Mouse (Mus musculus) subcutaneous adipose tissue, adult 2 months (tissue): Measurements from ENCODE around the gene Stx12. TPM values are rescaled to one million over a fixed set of nuclear protein-coding genes. Genes with fewer than 3 reads are reported as not detected.

Experiments
- polyA plus RNA-seq: library from polyadenylated mRNA; depleted of rRNA; stranded (reverse); fragments of >200 nt; gene quantifications from 2 replicates; pipeline ENCODE4 v1.2.3, GENCODE M21; 2012; ENCODE audit warnings: low replicate concordance; rRNA removed

The Stx12 gene
- 25.8 and 40.7 TPM in 2 replicates for polyA plus RNA-seq

GRCm38 (mm10) chr4:132884064-132884843 is at the start of gene Stx12:
Gene Stx12 (minus strand): TSS chr4:132884509.

GRCm38 (mm10) chr4:132922558-132923008 is 38.3 kb upstream of the Stx12 start, which contains the start of gene Fam76a:
Gene Fam76a (minus strand): TSS chr4:132922558.

GRCm38 (mm10) chr4:132842970-132843704 is 41.2 kb downstream of the Stx12 start, which contains the start of gene Ppp1r8:
Gene Ppp1r8 (minus strand): TSS chr4:132843169.

Other genes with a start within 250 kb of the Stx12 start
- 25.0 and 26.4 TPM in 2 replicates for gene Eya3, start 245.5 kb downstream of the Stx12 start, polyA plus RNA-seq
- gene Xkr8, start 152.0 kb downstream of the Stx12 start, polyA plus RNA-seq = 17.6 and 18.8 TPM in 2 replicates
- gene Smpdl3b, start 127.3 kb downstream of the Stx12 start, polyA plus RNA-seq = 5.0 and 6.0 TPM in 2 replicates
- gene Rpa2, start 116.2 kb downstream of the Stx12 start, polyA plus RNA-seq = 13.3 and 24.5 TPM in 2 replicates
- 14.1 and 17.0 TPM in 2 replicates for gene Themis2, start 88.1 kb downstream of the Stx12 start, polyA plus RNA-seq
- 28.5 and 46.9 TPM in 2 replicates for gene Ppp1r8, start 41.3 kb downstream of the Stx12 start, polyA plus RNA-seq
- 13.7 and 14.8 TPM in 2 replicates for gene Fam76a, start 38.0 kb upstream of the Stx12 start, polyA plus RNA-seq
- 2.7 and 7.3 TPM in 2 replicates for gene Fgr, start 89.6 kb upstream of the Stx12 start, polyA plus RNA-seq
- gene Ahdc1, start 126.8 kb upstream of the Stx12 start, polyA plus RNA-seq = 11.9 and 35.1 TPM in 2 replicates
- gene Wasf2, start 246.0 kb upstream of the Stx12 start, polyA plus RNA-seq = 79.1 and 81.5 TPM in 2 replicates